8 mouse cellular contexts compared by ENCODE assay signal in the genomic region with DNA sequence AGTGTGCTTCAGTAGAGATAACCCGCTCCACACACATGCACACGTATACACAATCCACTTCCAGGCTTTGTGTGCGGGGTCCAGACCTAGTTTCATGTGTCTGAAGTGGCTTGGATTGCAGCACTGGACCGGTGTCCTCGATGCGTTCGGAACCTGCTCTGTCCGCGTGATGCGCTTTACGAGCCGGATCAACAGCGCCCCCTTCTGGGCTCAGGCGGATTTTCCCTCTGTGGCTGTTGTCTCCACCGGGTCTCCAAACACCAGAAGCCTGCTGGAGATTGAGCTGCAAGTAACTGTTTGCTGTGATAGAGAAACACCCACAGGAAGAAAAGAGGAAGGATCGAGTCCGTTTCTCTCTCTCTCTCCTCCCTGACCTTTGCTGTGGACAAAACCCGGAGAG. TPM values are rescaled to one million over a fixed set of nuclear protein-coding genes. Genes with fewer than 3 reads are reported as not detected.
DNase-seq lines count a peak whose midpoint lies in the region; ATAC-seq and TF ChIP-seq lines count a peak whose summit lies in the region.

No protein-coding gene starts in this region.

- no peak overlapping the region for H3K27ac ChIP-seq in CH12.LX (ENCODE audit: insufficient read depth, low read depth)
- 0 out of 2 replicates have a peak overlapping the region, but pooled peaks have one; percentile 20 for H3K27ac ChIP-seq in bone marrow macrophage, adult 2 months (ENCODE audit: insufficient read depth, low read depth, low read length)
- H3K27ac ChIP-seq in heart, embryonic 14.5 days (replicated peaks in 1 of 2; ENCODE audit: control insufficient read depth in 1 of 2, insufficient read depth in 1 of 2, low read depth in 2 of 2, low read length in 2 of 2): no peak overlapping the region
- no peak overlapping the region for H3K27ac ChIP-seq in liver, postnatal 0 days (ENCODE audit: low read depth)

- peaks cover 11 to 36% of the 10 kb centered on the region in 2 experiments for H3K4me1 ChIP-seq in CH12.LX (ENCODE audit: control insufficient read depth in 1 of 2, insufficient read depth in 2 of 2)
- H3K4me1 ChIP-seq in bone marrow macrophage, adult 2 months (ENCODE audit: control insufficient read depth, insufficient read depth, low read length): peaks cover 19% of the 10 kb centered on the region
- H3K4me1 ChIP-seq in heart, embryonic 14.5 days (ENCODE audit: control insufficient read depth in 2 of 2, insufficient read depth in 2 of 2, low read length in 2 of 2): peaks cover 0 to 3% of the 10 kb centered on the region in 2 experiments; a peak in 2 of 4 replicates
- H3K4me1 ChIP-seq in liver, postnatal 0 days (ENCODE audit: insufficient read depth): peaks cover 3% of the 10 kb centered on the region; the same call in 1 of the 2 replicates

- TF ChIP-seq RAD21 in CH12.LX (IDR thresholded peaks at IDR 0.05; ENCODE audit: low read depth, low read length): peak; percentile 94

- TF ChIP-seq EP300 in CH12.LX (IDR thresholded peaks at IDR 0.05; ENCODE audit: low read length): no peak
- TF ChIP-seq EP300 in liver, postnatal 0 days (IDR thresholded peaks at IDR 0.05; ENCODE audit: low read depth): no peak

- dilution Hi-C loops in CH12.LX (cut with MboI; ENCODE audit: extremely low pct_ligation_motif_present, extremely low pct_unique_long_range_greater_than_20kb, low sequenced_read_pairs): no loop called here

- in situ Hi-C loops in CH12.LX (cut with MboI; ENCODE audit: low pct_ligation_motif_present, low pct_unique_long_range_greater_than_20kb, low sequenced_read_pairs): loop anchor here (5.0 to 25.0 kb wide), 3 partner anchors 55 to 355 kb away; partner anchors contain the start of genes Aire and Dnmt3l

- DNase-seq in CH12.LX (ENCODE audit: extremely low read depth): peak; percentile 71
- DNase-seq in large intestine, adult 2 months (ENCODE audit: low read depth, low spot score): peak; percentile 28
- peak; percentile 86 for DNase-seq in liver, postnatal 0 days
- DNase-seq in ovary, postnatal 36 days (ENCODE audit: low spot score): peak; percentile 78
- peak; percentile 77 for DNase-seq in thymus, postnatal 25 days

- peak; percentile 75 for ATAC-seq in erythroblast, adult 5-6 weeks (replicated peaks; ENCODE audit: low FRiP score, poor library complexity, severe bottlenecking)
- ATAC-seq in heart, embryonic 14.5 days (ENCODE audit: insufficient number of reproducible peaks, insufficient read depth, low FRiP score, low read depth): no peak
- peak; percentile 78 for ATAC-seq in liver, postnatal 0 days

- 2% methylated on average over 18 of the region's 18 CpGs for WGBS in heart, embryonic 14.5 days
- WGBS in large intestine, adult 2 months: 4% methylated on average over 18 of the region's 18 CpGs
- 1% methylated on average over 18 of the region's 18 CpGs for WGBS in liver, postnatal 0 days (ENCODE audit: insufficient replicate concordance)

- H3K27me3 ChIP-seq in CH12.LX (replicated peaks): peaks cover 26% of the 10 kb centered on the region
- H3K27me3 ChIP-seq in heart, embryonic 14.5 days (ENCODE audit: control insufficient read depth, insufficient read depth, low read length): peaks cover 30% of the 10 kb centered on the region
- H3K27me3 ChIP-seq in liver, postnatal 0 days (ENCODE audit: insufficient read depth, low read length): peaks cover 12% of the 10 kb centered on the region

- H3K9ac ChIP-seq in CH12.LX (ENCODE audit: insufficient read depth, low read depth): no peak overlapping the region
- no peak overlapping the region for H3K9ac ChIP-seq in heart, embryonic 14.5 days (ENCODE audit: low read length)
- no peak overlapping the region for H3K9ac ChIP-seq in liver, postnatal 0 days (replicated peaks)

- no peaks in the 10 kb centered on the region for H3K9me3 ChIP-seq in CH12.LX (replicated peaks; ENCODE audit: low read length)
- H3K9me3 ChIP-seq in heart, embryonic 14.5 days (ENCODE audit: control insufficient read depth, low read length): no peaks in the 10 kb centered on the region
- H3K9me3 ChIP-seq in liver, postnatal 0 days (ENCODE audit: low read length): no peaks in the 10 kb centered on the region

- H3K4me2 ChIP-seq in CH12.LX (ENCODE audit: insufficient read depth, low read depth, poor library complexity, severe bottlenecking): peak overlapping the region; percentile 65
- H3K4me2 ChIP-seq in heart, embryonic 14.5 days (ENCODE audit: low read length): peak overlapping the region; percentile 35; the same call in 1 of the 2 replicates
- peak overlapping the region; percentile 42; the same call in 1 of the 2 replicates for H3K4me2 ChIP-seq in liver, postnatal 0 days (ENCODE audit: low read depth, low read length)

- TF ChIP-seq POLR2A in CH12.LX (IDR thresholded peaks at IDR 0.05; ENCODE audit: low read depth, low read length): no peak
- TF ChIP-seq POLR2A in bone marrow macrophage, adult 2 months (IDR thresholded peaks at IDR 0.05; ENCODE audit: borderline replicate concordance, low read depth, low read length): no peak

- H3K36me3 ChIP-seq in CH12.LX (replicated peaks in 1 of 2; ENCODE audit: control insufficient read depth in 1 of 2, insufficient read depth in 1 of 2, low read length in 1 of 2): no peaks in the 10 kb centered on the region
- H3K36me3 ChIP-seq in heart, embryonic 14.5 days (ENCODE audit: control insufficient read depth, insufficient read depth, low read length): no peaks in the 10 kb centered on the region
- H3K36me3 ChIP-seq in liver, postnatal 0 days (replicated peaks; ENCODE audit: insufficient read depth, low read length): no peaks in the 10 kb centered on the region

- H3K79me2 ChIP-seq in CH12.LX (replicated peaks; ENCODE audit: control insufficient read depth, extremely low read depth, insufficient read depth, poor library complexity, severe bottlenecking): no peaks in the 10 kb centered on the region

- H3K4me3 ChIP-seq in CH12.LX (replicated peaks in 1 of 3; ENCODE audit: low read depth in 2 of 3, low read length in 2 of 3, poor library complexity in 1 of 3): no peak overlapping the region
- H3K4me3 ChIP-seq in bone marrow macrophage, adult 2 months (ENCODE audit: insufficient read depth, low read length): no peak overlapping the region
- no peak overlapping the region for H3K4me3 ChIP-seq in heart, embryonic 14.5 days (ENCODE audit: control insufficient read depth in 1 of 2, insufficient read depth in 1 of 2, low read depth in 1 of 2, low read length in 2 of 2)
- no peak overlapping the region for H3K4me3 ChIP-seq in liver, postnatal 0 days (ENCODE audit: low read depth, low read length)

- peak; percentile 89 to 95 for TF ChIP-seq CTCF in CH12.LX (conservative IDR thresholded peaks at IDR 0.05 in 1 of 2, IDR thresholded peaks at IDR 0.05 in 1 of 2; ENCODE audit: low read depth in 2 of 2, low read length in 2 of 2)
- TF ChIP-seq CTCF in bone marrow macrophage, adult 2 months (IDR thresholded peaks at IDR 0.05; ENCODE audit: low read depth, low read length): peak; percentile 93
- TF ChIP-seq CTCF in liver, postnatal 0 days (IDR thresholded peaks at IDR 0.05; ENCODE audit: low read depth): peak; percentile 96

TF ChIP-seq in CH12.LX, 34 proteins besides CTCF, POLR2A, EP300 and RAD21 (continues in another document):
- TF ChIP-seq TBP (conservative IDR thresholded peaks at IDR 0.05; ENCODE audit: low read depth, low read length): no peak
- TF ChIP-seq NELFE (IDR thresholded peaks at IDR 0.05; ENCODE audit: low read depth, low read length): peak; percentile 56
- TF ChIP-seq SMC3 (IDR thresholded peaks at IDR 0.05; ENCODE audit: low read depth, low read length): peak; percentile 80
- no peak for TF ChIP-seq ELF1 (IDR thresholded peaks at IDR 0.05; ENCODE audit: low read depth, low read length)
- peak; percentile 82 for TF ChIP-seq MYC (IDR thresholded peaks at IDR 0.05; ENCODE audit: low read depth, low read length)
- TF ChIP-seq BHLHE40 (IDR thresholded peaks at IDR 0.05; ENCODE audit: low read depth, low read length): 0 out of 2 replicates have a peak, but pooled peaks have one; percentile 39
- peak; percentile 26 for TF ChIP-seq USF1 (IDR thresholded peaks at IDR 0.05; ENCODE audit: low read depth, low read length)

RNA-seq across cellular contexts. Expression of gene Rrp1, which starts 20.8 kb away (rescaled TPM):
- total RNA-seq in CH12.LX (2012; rRNA removed) (189 and 203 TPM in 2 replicates), CH12.LX (2014; rRNA removed) (127 and 138 TPM in 2 replicates)
- polyA plus RNA-seq in CH12.LX (2012; ENCODE audit: insufficient read length, low read depth): 327 and 659 TPM in 2 replicates
- 138 and 145 TPM in 2 replicates for polyA plus RNA-seq in bone marrow macrophage, adult 2 months (2012; ENCODE audit: insufficient read depth, insufficient read length, missing spikeins)
- 4.8 and 17.3 TPM in 2 replicates for total RNA-seq in erythroblast, adult 5-6 weeks (2015; ENCODE audit: low replicate concordance)
- total RNA-seq in erythroblast, adult 5-6 weeks (2017; ENCODE audit: low replicate concordance): 44.9 and 46.9 TPM in 2 replicates
- 176 and 191 TPM in 2 replicates for polyA plus RNA-seq in heart, embryonic 14.5 days (2014; fragmentation: Nextera tagmentation; extraction: Ambion mirVana)
- 47.5 and 60.2 TPM in 2 replicates for polyA plus RNA-seq in large intestine, adult 2 months (2012; rRNA removed)
- polyA plus RNA-seq in liver, postnatal 0 days (2015; fragmentation: Nextera tagmentation; extraction: Ambion mirVana): 93.5 and 95.5 TPM in 2 replicates

RNA-seq across cellular contexts. Expression of gene Cstb, which starts 33.4 kb away (rescaled TPM):
- total RNA-seq in CH12.LX (2012; rRNA removed) (124 and 139 TPM in 2 replicates), CH12.LX (2014; rRNA removed) (226 and 239 TPM in 2 replicates)
- polyA plus RNA-seq in CH12.LX (2012; ENCODE audit: insufficient read length, low read depth): 194 and 206 TPM in 2 replicates
- 742 and 743 TPM in 2 replicates for polyA plus RNA-seq in bone marrow macrophage, adult 2 months (2012; ENCODE audit: insufficient read depth, insufficient read length, missing spikeins)
- total RNA-seq in erythroblast, adult 5-6 weeks (2015; ENCODE audit: low replicate concordance): 17.7 and 24.9 TPM in 2 replicates
- total RNA-seq in erythroblast, adult 5-6 weeks (2017; ENCODE audit: low replicate concordance): 3.3 and 10.0 TPM in 2 replicates
- 123 and 124 TPM in 2 replicates for polyA plus RNA-seq in heart, embryonic 14.5 days (2014; fragmentation: Nextera tagmentation; extraction: Ambion mirVana)
- polyA plus RNA-seq in large intestine, adult 2 months (2012; rRNA removed): 49.7 and 57.2 TPM in 2 replicates
- polyA plus RNA-seq in liver, postnatal 0 days (2015; fragmentation: Nextera tagmentation; extraction: Ambion mirVana): 177 and 187 TPM in 2 replicates

RNA-seq across cellular contexts. Expression of gene Agpat3, which starts 39.8 kb away (rescaled TPM):
- total RNA-seq in CH12.LX (2012; rRNA removed): 49.4 and 63.1 TPM in 2 replicates
- 36.7 and 40.1 TPM in 2 replicates for total RNA-seq in CH12.LX (2014; rRNA removed)
- polyA plus RNA-seq in CH12.LX (2012; ENCODE audit: insufficient read length, low read depth): 67.2 and 70.0 TPM in 2 replicates
- 36.8 and 39.8 TPM in 2 replicates for polyA plus RNA-seq in bone marrow macrophage, adult 2 months (2012; ENCODE audit: insufficient read depth, insufficient read length, missing spikeins)
- 3.3 and 5.8 TPM in 2 replicates for total RNA-seq in erythroblast, adult 5-6 weeks (2015; ENCODE audit: low replicate concordance)
- total RNA-seq in erythroblast, adult 5-6 weeks (2017; ENCODE audit: low replicate concordance): 2.6 and 3.2 TPM in 2 replicates
- polyA plus RNA-seq in heart, embryonic 14.5 days (2014; fragmentation: Nextera tagmentation; extraction: Ambion mirVana): 61.2 and 66.0 TPM in 2 replicates
- 51.9 and 113 TPM in 2 replicates for polyA plus RNA-seq in large intestine, adult 2 months (2012; rRNA removed)
- 154 and 171 TPM in 2 replicates for polyA plus RNA-seq in liver, postnatal 0 days (2015; fragmentation: Nextera tagmentation; extraction: Ambion mirVana)

Comparison
In these comparisons a context has a peak if more than half of its experiments do, and no peak if none do; other contexts are left out.
1. DNase-seq: peak in every context shown above with its lines; median percentile 86 in liver, postnatal 0 days; 78 in ovary, postnatal 36 days; 77 in thymus, postnatal 25 days; 71 in CH12.LX; 28 in large intestine, adult 2 months.